Mouse (Mus musculus) kidney, postnatal 25 days (tissue): Measurements from ENCODE around the gene Glrb.

Experiments used
- DNase-seq, 2 experiments: peaks; one replicate each; pipeline ENCODE4 v3.0.0; 2021; ENCODE audit warnings: mixed read lengths in 2 of 2

Glrb gene

DNA sequence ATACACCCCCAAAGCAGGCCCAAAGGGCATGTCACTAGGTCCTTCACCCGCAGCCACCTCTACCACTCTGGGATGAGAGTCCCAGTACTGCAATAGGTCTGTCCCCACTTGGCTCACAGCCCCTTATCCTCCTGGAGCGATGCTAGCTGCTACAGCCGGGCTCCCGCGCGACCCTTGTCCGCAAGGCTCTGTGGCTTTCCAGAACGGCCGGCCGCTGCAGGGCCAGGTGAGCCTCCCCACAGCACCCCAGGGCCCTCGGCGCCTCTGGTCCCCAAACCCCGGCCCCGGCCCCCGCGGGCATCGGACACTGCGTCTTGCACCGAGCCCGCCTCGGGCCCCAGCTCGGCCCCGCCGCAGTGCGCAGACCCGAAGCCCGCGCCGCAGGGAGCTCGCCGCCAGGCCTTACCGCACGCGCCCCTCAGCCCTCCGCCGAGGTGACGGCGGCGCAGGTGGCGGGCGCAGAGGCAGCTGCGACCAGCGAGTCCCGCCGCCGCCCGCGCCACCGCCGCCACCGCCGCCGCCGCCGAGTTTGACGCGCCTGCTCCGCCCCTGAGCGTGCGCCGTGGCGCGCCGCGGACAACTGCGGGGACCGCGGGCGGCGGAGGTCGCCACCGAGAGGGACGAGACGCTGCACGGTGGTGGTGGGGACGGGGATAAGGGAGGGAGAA lies at the start of gene Glrb:
Gene Glrb, minus strand, starts transcription at position 550 of the 668 bp plus-strand sequence.
- DNase-seq, result peak; percentile 1 to 34

DNA sequence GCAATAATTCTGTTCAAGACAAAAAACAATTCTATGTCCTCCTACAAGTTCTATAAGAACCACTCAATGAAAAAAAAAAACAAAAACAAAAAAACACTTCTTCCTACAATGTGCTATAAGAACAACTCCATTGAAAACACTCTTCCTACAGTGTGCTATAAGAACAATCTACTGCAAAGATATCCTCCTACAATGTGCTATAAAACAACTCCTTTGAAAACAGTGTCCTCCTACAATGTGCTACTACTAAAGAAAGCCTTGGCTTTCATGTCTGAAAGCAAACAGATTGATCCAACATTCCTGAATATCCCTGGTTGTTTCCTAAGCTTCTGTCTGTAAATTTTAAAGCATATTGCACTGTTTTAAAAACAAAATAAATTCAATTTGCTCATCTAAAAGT lies 46.5 kb upstream of the Glrb start:
- no peak for DNase-seq

DNA sequence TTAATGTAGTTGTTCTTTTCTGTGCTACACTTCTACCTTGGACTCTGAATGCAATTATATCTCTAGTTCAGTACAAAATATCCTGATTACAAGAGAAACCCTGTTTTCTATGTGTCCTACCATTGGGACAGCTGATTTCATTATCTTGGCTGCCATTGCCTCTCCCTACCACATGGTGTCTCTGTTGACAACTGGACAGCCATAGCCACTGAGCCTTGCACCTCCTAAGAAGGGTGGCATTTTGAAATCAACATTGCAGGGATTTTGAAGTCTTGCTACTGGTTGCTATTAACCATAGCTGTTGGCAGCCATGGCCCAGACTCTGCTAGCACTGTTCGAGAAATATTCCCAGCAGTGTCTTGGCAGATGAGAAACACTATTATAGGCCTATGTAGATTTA lies 45.1 kb upstream of the Glrb start:
- DNase-seq, result peak; percentile 63 to 67

DNA sequence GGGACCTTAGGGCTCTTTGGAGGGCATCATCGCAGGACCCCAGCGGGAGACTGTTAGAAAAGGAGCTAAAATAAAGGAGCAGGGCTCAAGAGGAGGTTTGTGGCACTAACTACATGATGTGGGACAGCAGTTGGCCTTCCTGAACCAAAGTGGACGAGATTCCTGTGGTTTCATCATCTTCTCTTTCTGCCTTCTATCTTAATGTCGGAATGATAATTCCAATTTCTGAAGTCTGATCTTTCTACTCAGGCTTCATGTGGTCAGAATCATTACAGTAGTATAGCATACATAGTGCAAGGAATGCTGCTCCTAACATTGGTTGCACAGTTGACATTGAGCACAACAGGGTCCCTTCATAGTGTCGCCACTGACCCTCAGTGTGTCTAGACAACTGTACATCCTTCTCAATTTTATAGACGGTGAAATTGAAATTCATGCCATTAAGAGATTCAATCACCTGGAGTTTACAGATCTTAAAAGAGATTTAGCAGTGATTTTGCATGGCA lies 372 bp upstream of the Glrb start:
- DNase-seq, result no peak

DNA sequence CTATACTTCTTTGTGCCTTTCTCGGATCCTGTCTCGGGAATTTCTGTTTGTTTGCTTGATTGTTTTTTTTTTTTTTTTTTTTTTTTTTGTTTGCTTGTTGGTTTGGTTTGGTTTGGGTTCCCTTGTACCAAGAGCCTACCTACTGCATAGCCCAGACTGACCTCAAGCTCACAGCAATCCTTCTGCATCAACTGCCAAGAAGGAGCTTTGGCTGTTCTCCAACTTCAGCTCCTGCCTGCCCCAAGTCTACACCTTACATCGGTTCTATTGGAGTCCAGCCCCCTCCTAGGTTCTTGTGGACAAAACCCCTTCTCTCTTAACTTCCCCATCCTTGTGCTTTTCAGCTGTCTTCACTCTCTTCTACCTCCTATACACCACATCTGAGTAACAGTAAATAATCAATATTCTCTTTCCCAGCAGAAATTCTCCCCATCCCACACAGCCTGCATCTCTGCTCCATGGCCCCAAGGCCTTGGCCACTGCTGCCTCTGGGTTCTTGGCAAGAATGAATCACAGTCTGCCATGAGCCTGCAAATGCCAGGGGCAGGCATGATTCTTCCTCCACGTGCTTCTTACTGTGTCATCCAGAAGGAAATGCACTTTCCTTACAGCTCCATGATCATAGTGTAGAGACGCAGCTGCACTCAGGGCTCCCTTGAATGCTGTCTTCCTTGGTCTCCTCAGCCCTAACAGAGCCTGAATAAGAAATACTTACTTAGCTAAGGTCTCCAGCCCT lies 18.5 kb downstream of the Glrb start:
- DNase-seq, result no peak

DNA sequence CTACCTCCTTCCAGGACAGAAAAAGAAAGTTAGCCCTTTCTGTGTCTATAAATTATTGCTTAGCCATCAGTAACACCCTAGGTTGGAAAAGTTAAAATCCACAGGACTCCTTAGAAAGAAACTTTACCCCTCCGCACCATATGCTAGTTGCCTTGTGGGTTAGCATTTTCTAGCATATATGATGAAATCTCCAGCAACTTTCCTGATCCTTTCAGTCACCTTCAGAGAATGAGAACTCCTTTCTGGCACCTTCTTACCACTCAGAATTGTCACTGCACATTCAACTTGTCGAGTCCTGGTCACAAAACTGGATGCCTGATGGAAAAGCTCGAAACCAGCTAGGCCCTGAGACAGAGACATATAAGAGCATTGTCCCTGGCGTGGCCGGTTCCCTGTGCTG lies 19.1 kb downstream of the Glrb start:
- no peak for DNase-seq

DNA sequence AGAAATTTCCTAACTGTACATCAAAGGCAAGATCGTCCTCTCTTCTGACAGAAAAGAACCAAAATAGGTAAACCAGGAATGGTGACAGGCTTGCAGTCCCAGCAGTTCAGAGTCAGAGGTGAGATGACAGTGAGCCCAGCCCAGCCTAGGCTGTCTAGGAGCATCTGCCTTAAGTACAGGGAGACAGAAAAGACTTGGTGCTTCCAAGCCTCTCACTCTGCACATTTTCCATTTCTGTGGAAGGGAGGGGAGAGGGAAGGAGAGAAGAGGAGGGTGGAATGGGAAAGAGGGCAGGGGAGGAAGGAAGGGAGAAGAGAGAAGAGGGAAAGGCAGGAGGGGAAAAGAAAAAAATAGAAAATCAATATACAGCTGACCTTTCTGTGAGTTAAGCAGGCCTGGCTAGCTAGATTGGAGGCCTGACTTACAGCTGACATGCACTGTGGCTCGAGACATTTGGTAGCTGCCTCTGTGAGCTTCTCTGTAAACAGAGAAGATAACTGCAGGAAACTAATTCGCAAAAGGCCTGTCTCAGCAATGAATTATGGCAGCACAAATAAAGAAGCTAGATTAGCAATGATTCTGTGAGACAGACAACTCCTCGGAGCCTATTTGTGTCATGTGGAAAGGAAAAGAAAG lies 20.3 kb downstream of the Glrb start:
- DNase-seq, result no peak

DNA sequence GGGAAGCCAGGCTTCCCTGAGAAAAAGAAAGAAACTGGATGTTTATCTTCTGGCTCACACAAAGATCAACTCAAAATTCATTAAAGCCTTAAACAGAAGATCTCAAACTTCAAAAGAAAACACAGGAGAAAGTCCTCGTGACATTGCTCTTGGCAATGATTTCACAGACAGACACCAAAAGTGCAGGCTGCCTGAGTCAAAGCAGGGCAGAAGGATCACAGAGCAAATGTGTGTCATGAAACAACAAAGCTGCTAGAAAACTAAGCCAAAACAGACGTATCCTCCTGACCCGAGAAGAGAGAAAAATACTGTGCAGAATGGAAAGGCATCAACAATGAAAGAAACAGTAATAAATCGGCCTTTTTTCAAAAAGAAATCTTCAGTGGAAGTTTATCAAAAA lies 22.4 kb downstream of the Glrb start:
- DNase-seq, result no peak

DNA sequence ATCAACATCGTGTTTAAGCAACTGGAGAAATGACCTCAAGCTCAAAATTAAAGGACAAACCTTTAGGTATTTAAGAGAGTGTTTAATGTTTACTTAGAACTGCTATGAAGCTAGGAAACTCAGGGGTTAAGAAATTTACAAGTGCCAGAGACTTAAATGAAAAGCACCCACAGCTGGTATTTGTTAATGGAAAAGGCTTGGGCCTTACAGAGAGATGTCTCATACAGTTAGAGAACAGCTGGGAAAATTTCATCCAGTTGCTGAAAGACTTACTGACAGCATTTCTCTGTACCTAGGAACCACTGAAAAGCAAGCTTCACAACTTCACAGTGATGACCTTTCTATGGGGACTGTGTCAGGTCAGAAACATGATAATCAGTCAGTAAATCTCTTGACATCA lies 28.3 kb downstream of the Glrb start:
- no peak for DNase-seq

DNA sequence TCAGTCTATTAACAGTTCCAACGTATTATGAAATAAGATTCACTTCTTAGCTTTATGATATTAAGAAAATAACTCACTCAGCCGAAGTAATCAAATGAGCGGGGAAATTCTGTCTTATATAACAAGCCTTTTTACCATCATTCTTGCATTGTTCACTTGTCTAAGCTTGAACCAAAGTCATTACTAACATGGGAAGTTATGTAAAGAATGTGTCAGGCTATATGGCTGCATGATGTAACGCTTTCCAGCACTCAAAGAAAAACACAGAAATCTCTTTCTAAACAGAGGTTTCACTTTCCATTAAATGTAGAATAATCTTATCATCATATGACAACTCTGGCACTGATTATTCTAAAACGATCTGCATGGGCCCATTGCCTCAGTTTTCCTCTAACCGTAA lies 29.9 kb downstream of the Glrb start:
- no peak for DNase-seq

DNA sequence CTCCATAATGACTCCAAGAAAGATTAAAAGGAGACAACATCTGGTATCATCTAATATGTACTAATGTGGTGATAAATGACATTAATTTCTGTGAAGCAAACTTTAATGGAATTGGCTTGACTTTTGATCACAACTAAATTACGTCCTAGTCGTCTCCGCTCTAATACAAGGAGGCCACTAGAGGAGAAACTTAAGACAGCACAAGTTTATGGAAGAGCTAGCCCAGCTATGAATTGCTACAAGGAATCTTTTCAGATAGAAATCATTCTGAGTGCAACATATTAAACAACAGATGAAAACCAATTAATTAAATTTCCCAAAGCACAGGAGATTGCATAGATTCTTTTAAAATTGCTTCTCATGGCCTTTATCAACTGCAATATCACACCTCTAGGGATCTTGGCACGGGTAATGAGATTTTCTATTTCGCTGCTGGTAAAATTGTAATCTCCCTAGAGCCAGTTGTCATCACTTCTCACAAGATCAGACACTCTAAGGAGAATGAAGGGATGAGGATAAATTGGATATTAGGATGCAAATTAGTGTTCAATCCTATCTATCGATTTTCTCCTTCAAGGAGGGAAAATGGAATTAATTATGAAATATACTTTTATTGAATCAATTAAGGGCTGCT lies 32.7 kb downstream of the Glrb start:
- DNase-seq, result no peak

DNA sequence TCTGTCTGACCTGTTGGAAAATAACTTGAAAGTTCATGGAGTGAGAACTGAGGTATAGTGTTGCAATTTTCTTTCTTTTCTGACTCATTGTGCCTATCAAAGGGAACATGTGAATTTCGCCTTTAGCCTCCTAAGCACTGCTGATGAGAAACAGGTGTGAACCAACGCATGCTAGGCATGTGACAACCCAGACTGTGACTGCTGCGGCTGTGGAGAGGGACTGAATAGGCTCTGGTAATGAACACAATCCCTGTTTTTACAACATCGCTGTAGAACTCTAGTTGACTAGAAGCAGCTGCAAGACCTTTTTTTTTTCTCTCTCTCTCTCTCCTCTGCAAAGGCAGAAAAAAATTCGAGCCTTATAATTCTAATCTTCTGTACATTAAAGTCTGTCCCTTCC lies 34.9 kb downstream of the Glrb start:
- no peak for DNase-seq

DNA sequence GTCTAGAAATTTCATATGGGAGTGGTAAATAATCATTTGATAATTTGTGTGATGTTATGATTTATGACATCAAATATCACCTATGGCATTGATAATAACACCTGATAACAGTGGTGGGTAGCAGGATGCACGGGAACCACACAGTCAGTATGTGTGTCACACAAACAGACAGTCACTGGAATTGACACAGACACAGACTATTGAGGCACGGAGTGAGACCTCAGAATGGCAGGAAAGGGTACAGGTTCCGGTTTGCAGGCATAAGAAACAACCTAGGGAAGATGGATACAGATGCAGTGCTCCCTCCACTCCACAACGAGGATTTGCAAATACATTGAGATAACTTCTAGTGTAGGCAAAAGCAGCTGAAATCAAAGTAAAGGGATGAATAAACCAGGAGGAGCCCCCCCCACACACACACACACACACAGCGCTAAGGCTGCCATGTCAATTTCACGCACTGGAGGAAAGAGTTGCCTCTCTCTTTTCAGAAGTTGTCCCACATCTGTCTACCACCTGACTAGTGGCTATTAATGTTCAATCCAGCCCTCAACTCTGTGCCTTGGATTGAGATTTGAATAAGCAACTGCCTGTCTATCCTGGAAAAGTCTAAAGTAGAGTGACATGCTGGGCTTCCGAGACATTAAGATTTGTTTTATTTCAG lies 38.6 kb downstream of the Glrb start:
- no peak for DNase-seq

DNA sequence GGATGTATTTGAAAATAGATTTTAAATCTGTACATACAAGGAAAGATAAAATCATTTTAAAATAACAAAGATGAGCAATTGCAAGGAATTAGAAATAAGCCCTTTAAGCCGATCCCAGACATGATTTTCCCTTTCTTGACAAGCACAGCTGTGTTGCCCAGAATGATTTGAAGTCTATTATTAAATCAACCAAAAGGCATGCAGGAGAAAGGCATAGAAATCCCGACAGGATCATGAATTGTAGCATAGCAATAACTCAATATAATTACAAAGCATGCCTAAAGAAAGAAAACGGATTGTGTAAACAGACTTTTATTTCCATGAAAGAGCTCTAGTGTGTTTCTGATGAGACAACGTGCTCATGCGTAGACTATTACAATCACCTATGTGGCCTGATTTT lies 39.4 kb downstream of the Glrb start:
- DNase-seq, result no peak

DNA sequence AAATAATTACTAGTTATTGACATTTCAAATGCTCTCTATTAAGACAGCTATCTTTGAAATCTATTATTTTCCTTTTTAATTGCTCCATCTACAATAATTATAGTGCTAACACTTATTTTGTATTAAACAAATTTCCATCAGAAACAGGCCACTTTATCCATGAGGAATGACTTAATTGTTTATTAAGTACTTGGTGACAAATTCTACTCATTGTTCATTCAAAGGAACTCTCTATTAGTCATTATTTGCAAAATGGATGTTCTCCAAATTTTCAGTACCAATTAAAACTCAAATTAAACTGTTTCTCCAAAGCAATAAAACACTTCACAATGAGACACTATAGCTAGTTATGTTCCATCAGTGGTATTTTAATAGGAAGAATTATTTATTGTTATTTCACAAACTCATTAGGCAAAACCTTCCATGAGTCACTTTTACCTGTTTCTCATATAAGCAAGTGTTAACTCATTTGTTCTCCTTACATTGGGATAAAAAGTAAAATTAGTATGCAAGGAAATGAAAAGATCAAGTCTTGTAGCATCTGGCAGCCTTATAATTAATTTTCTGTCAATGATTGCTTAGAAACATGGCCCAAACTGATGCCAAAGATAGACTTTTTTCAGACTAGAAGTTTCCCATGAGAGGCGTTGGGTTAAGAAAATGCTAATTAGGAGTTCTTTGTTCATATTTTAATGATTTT lies 41.8 kb downstream of the Glrb start:
- DNase-seq, result no peak

DNA sequence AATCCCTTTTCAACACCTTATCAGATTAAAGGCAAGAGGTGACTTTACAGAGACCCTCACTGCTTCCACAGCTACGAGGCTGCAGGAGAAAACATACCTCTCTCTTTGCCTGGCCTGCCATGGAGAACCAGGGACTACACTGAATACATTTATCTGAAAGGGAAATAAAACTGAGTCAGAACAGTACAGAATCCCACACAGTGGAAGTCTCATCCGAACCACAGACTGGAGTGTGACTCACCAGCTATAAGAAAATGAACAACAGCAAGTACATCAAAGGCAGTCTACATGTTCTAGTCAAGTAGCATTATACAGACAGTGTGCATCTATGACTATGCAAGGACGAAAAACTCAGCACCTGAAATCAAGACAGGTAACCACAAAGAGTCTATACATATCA lies 46.1 kb downstream of the Glrb start:
- DNase-seq, result no peak

DNA sequence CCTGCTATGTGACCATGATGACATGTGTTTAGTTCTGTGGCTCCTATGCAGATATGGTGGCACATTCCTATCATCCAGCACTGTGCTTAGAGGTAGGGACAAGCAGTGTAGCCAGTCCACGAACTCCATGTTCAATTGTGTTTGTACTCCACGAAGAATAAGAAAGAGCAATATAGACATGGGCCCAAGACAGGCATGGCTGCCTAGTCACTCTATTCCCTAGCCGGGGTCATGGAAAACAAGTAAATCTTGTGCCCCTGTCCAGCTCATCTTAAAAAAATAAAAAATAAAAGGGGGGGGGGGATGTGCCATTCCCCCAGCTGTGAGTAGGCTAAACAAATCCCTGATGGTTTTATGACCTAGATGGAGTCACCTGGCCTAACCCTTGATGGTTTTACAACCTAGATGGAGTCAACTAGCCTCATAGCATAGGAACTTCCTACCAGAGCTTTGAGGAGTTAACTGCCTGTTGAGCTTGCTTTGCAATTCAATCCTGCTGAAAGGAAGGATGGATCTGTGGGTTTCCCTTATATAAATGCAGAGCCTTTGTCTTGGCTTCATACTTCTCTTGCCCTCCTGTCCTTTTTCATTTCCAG lies 60.5 kb downstream of the Glrb start:
- no peak for DNase-seq

DNA sequence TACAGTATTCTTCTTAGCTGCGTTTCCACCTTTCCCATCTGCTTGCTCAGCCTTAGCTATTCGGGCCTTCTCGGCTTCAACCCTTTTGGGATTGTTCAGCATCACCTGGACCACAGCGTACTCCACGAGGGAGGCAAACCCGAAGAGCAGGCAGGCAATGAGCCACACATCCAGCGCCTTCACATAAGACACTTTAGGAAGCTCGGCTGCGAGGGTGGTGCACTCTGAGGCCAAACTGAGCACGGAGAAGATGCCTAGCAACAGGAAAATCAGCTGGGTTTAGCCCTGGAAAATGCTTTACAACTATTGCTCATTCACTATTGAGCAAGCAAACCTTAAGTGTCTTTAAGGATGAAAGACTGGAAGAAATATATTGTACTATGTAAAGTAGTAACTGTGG lies 62.5 kb downstream of the Glrb start:
- peak in 1 of 2 experiments; percentile 32 for DNase-seq

DNA sequence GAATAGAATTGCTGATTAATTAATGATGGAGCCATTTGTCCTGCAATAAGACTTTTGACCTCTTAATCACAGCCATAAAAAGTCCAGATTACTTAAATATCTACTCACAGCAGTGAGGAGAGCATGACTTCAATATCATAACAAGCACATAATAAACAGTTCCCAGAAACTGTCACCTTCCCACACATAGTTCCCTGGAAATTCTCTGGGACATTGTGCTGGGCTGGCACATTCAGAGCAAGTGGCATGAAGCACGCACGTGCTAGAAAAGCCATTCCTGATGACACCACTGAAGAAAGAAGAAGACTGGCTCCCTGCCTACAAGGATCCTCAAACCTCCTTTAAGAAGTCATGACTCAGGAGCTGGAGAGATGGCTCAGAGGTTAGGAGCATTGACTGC lies 67.8 kb downstream of the Glrb start:
- DNase-seq, result no peak

DNA sequence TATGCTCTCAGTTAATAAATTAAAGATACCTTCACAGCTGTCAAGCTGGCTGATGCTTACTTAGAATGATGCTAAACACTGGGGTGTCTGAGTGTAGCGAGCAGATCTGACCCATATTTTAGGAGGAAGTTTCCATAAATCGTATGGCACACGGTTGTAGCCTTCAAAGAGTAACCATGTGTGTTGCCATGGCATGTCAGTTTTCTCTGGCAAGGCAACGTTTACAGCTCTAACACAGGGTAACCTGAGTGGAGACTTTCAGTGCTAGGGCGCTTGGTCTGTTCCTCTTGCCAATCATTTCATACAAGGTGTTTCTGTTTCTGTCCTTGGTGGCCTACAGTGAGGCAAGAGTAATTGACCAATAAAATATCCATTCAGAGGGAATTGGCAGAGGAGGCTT lies 73.6 kb downstream of the Glrb start:
- DNase-seq, result no peak

DNA sequence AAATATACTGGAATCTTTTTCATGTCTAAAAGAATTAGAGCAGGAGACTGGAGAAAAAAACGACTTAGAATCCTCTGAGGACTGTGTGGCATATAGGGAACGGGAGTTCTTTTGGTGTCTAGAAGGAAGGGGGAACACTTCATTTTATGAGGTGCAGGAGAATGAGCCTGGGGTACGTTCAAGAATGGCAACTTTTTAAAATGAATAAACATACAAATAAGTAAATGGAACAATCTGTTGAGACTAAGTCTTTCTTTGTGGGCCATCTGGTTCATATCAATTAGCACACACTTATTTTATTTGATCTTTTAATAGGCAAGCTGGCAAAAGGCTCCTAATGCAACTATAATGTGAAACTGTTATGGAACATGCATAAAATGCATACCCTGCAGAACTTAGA lies 75.9 kb downstream of the Glrb start:
- no peak for DNase-seq

DNA sequence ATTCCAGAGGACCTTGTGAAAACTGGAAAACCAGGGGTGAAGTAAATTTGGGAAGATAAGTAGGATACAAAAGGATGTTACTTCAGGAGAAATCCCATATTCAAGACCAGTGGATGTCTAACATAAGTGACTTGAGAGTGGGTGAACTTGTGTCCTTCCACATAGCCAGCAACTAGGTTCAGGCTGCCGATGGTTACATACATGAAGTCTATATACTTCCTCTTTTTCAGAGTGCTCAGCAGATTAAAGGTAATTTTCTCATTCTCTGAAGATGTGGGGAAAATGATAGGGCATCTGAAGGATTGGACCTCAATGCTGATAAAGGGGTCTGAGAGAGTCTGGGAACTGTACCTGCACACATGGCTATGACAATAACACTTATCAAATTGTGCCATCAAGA lies 89.5 kb downstream of the Glrb start:
- no peak for DNase-seq
